Mouse (Mus musculus) adrenal gland, adult 10 weeks (tissue): ENCODE data around the gene Clic4. TPM values are rescaled to one million over a fixed set of nuclear protein-coding genes. Genes with fewer than 3 reads are reported as not detected.

Experiments
- polyA plus RNA-seq: library from polyadenylated mRNA; stranded (reverse); fragments of 350-450 nt; fragmentation: Illumina TruSeq; extraction: RNeasy Lipid Tissue Mini Kit (QIAGEN cat#74804); gene quantifications from one replicate; pipeline ENCODE4 v1.2.3, GENCODE M21; 2014; ENCODE audit warnings: low read depth, low replicate concordance

Clic4 gene
- polyA plus RNA-seq: 129 TPM

DNA sequence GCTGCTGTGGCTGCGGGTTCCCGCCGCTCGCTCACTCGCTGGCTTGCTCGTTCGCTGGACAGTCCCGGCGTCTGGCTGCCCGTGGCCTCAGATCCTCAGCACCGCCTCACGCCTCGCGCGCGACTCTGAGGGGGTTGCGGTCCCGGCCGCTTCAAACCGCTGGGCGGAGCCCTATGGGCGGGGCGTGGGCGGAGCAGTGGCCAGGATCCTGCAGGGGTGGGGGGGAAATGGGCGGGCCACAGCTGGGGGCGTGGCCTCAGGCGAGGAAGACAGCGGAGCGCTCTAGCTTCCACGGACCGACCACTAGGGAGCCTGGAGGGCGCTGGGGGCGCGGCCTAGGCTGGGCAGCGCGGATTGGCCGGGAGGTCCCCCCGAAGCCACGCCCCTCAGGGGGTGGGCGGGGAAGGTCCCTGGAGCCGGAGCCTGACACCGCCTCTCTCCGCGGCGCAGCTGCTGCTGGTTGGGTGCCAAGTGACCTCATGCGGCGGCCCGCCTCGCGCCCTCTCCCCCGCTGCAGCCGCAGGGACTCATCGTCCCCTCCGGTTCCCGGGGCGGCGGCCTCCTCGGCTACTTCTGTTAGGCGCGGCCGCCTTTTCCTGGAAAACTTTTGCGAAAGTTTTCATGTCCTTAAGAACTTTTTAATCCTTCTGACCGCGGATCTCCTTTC, at the start of gene Clic4:
Clic4 (minus strand) TSS at position 175 of the 667 bp plus-strand sequence.

Other genes starting within 250 kb of the Clic4 start
- gene Runx3, start 152.2 kb downstream of the Clic4 start, polyA plus RNA-seq: 0.41 TPM
- 246 TPM for gene Srrm1, start 80.5 kb upstream of the Clic4 start, polyA plus RNA-seq
- not detected for gene Ncmap, start 125.4 kb upstream of the Clic4 start, polyA plus RNA-seq
- gene Rcan3, start 161.0 kb upstream of the Clic4 start, polyA plus RNA-seq: 10.6 TPM
- not detected for gene Stpg1, start 222.0 kb upstream of the Clic4 start, polyA plus RNA-seq
- 3.1 TPM for gene Nipal3, start 222.2 kb upstream of the Clic4 start, polyA plus RNA-seq